Mouse (Mus musculus): ENCODE measurements around the gene Pnkp. TPM values are rescaled to one million over a fixed set of nuclear protein-coding genes. Genes with fewer than 3 reads are reported as not detected.

Pnkp gene
- total RNA-seq, 1 experiment from 2014 or later, result 26.5 TPM

DNA sequence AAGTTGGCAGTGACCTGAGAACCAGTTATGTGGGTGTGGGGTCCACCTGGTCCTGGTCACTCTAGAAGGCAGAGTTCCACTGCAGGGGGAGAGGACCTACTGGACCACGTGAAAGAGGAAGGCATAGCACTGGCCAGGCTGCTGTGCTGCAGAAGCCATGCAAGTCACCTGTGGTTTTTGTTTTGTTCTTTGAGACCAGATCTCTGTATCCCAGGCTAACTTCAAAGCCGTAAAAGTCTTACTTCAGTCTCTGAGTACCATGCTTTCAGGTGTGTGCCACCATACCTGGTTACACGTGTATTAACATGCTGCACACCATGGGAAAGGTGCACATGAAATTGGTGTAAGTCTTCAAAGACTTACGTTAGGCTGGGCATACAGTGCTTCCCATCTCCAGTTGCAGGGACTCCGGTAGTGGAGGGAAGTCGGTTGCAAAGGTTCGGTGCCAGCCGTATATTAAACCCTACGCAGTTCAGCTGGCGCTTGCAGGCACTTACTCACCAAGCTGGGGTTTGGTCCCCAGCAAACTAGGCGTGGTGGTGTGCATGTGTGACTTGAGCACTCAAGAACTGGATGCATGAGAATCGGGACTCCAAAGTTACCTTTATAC, 5.2 kb upstream of the Pnkp start:
- no peak for ATAC-seq (replicated peaks; ENCODE audit: low read depth, poor library complexity, severe bottlenecking)

DNA sequence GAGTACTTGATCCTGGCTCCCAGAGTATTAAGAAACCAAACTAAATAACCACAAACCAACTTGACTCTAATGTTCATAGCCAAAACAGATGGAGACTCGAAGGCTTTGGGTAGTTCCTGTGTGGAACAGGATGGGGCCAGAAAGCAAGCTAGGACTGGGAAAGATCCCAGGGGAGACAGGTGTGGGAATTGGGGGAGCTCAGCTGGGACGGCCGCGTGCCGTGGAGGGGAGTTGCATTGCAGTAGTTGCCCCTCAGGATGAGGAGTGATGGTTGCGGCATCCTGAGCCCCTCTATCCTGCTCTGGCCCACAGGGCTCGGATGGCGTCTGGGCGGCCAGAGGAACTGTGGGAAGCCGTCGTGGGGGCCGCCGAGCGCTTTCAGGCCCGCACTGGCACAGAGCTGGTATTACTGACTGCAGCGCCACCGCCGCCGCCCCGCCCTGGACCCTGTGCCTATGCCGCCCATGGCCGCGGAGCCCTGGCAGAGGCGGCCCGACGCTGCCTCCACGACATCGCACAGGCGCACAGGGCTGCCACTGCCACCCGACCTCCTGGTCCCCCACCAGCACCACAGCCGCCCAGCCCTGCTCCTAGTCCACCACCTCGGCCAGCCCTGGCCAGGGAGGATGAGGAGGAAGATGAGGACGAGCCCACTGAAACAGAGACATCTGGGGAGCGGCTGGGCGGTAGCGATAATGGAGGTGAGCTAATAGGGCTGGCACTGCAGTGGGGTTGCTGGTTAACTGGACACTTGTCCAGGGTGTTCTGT, 4.5 kb upstream of the Pnkp start:
- no peak for ATAC-seq (replicated peaks; ENCODE audit: low read depth, poor library complexity, severe bottlenecking)

DNA sequence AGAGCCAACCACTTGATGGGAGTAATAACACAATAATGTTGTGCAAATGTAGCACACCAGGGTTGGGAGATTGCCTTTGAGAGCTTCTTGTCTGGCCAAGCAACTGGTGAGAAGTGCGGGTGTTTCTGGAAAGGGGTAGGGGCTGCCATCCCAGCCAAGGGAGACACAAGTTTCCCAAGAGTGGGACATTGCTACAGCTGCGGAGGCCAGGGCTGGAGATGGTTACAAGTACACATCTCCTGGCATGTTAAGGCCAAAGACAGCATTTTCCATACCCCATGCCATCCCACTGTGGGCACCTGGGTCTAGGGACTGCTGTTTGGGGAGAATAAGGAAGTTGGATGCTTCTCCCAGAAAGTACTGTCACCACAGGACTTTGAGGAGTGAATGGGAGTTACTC, 3.9 kb upstream of the Pnkp start:
- ATAC-seq (replicated peaks; ENCODE audit: low read depth, poor library complexity, severe bottlenecking), result no peak

- ATAC-seq (replicated peaks; ENCODE audit: low read depth, poor library complexity, severe bottlenecking), result no peak
These were observed 3.2 kb upstream of the Pnkp start for GRCm38 (mm10) chr7:44853596-44854355.

- peak; percentile 42 for ATAC-seq (replicated peaks; ENCODE audit: low read depth, poor library complexity, severe bottlenecking)
These were observed 2.4 kb upstream of the Pnkp start for GRCm38 (mm10) chr7:44854356-44855031.

- no peak for ATAC-seq (replicated peaks; ENCODE audit: low read depth, poor library complexity, severe bottlenecking)
These were observed 1.9 kb upstream of the Pnkp start for GRCm38 (mm10) chr7:44855036-44855435.

GRCm38 (mm10) chr7:44856265-44856916, 548 bp upstream of the Pnkp start:
- peak; percentile 15; the same call in 1 of the 2 replicates for ATAC-seq (replicated peaks; ENCODE audit: low read depth, poor library complexity, severe bottlenecking)

- 0 out of 2 replicates have a peak, but pooled peaks have one; percentile 21 for ATAC-seq (replicated peaks; ENCODE audit: low read depth, poor library complexity, severe bottlenecking)
These were observed 966 bp downstream of the Pnkp start for GRCm38 (mm10) chr7:44857905-44858304.

DNA sequence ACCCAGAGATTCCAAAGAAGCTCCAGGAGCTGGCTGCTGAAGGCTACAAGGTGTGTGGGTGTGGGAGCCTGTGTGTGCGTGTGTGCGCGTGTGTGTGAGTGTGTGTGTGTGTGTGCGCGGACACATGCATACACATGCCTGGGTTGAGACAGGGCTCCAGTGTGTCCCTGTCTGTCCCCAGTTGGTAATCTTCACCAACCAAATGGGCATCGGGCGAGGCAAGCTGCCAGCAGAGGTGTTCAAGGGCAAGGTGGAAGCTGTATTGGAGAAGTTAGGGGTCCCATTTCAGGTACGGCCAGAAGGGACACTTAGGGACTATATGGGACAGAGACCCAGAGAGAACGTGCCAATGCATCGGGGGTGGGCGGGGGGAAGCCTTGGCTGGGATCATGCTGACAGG, 3.0 kb downstream of the Pnkp start:
- no peak for ATAC-seq (replicated peaks; ENCODE audit: low read depth, poor library complexity, severe bottlenecking)

DNA sequence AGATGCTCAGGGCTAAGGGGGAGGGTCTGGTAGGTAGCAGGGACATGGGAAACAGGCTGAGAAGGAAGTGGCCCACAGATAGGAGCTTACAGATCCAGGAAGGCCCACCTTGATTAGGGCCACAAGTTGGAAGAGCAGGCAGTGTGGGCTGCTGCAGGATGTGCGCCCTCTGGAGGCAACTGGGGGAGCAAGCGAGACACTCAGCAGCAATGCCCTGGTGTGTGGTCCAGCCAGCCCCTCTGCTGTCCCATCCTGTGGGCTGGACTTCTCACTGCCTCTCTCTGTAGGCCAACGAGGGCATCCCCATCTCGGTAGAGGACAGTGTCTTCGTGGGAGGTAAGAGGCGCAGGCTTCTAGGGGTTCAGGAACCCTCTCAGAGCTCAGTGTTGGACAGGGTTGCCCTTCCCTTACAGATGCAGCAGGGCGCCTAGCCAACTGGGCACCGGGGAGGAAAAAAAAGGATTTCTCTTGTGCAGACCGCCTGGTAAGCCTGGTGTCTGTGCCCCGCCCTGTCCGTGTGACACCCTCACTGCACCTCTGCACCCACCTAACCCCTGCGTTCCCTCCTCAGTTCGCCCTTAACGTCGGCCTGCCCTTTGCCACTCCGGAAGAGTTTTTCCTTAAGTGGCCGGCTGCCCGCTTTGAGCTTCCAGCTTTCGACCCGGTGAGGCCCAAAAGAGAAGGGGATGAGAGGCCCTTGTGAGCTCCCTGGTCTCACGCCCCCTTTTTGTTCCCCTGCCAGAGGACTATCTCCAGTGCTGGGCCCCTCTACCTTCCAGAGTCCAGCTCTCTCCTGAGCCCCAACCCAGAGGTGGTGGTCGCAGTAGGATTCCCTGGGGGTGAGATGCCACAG, 3.9 kb downstream of the Pnkp start:
- peak; percentile 34; the same call in 1 of the 2 replicates for ATAC-seq (replicated peaks; ENCODE audit: low read depth, poor library complexity, severe bottlenecking)

- no peak for ATAC-seq (replicated peaks; ENCODE audit: low read depth, poor library complexity, severe bottlenecking)
These were observed 4.5 kb downstream of the Pnkp start for GRCm38 (mm10) chr7:44861429-44861816.

GRCm38 (mm10) chr7:44862434-44862833, 5.5 kb downstream of the Pnkp start:
- ATAC-seq (replicated peaks; ENCODE audit: low read depth, poor library complexity, severe bottlenecking), result no peak

DNA sequence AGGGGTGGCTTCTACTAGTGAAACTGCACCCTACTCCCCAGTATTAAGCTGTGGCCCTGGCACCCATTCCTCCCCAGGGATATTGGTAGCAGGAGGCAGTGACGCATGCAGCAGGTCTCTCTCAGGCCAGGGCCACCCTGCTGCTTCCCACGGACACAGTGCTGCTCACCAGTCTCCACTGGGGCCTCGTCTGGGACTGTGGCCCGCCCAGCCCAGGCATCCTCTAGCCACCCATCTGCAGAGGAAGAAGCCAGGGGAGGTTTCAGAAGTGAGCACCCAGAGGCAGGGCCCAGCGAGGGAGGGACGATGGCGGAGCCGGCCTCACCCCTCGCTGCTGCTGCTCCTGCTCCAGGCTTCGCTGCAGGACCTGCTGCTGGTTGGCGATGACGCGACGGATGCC, 6.3 kb downstream of the Pnkp start:
- no peak for ATAC-seq (replicated peaks; ENCODE audit: low read depth, poor library complexity, severe bottlenecking)

DNA sequence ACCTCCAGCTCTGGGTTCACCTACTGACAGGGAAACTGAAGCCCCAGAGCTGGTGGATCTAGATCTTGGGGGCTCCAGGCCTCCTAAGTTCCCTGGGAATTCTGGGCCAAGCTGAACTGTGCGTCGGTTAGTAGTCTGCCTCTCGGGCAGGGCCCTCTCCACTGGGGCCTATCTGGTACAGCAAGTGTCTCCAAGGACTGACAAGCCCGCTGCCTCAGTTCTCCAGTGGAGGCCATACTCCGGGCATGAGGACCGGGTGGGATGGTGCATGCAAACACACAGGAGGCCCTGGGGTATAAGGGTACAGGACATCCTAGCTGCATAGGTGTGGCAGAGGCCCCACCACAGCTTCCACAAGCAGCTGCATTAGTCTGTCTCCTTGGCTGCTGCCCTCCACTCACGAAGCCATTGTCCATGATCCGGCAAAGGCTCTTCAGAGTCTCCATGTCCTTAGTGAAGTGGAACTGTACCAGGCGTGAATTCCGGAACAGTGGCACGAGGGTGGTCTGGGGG, 7.1 kb downstream of the Pnkp start:
- no peak for ATAC-seq (replicated peaks; ENCODE audit: low read depth, poor library complexity, severe bottlenecking)

GRCm38 (mm10) chr7:44864595-44865542, 7.9 kb downstream of the Pnkp start:
- ATAC-seq (replicated peaks; ENCODE audit: low read depth, poor library complexity, severe bottlenecking), result no peak

GRCm38 (mm10) chr7:44866276-44867009, 9.5 kb downstream of the Pnkp start:
- peak; percentile 10; the same call in 1 of the 2 replicates for ATAC-seq (replicated peaks; ENCODE audit: low read depth, poor library complexity, severe bottlenecking)

Data from common myeloid progenitor, adult 5-6 weeks (primary cell).